Mouse (Mus musculus): ENCODE measurements around the gene Frmpd2. TPM values are rescaled to one million over a fixed set of nuclear protein-coding genes. Genes with fewer than 3 reads are reported as not detected.
A peak's percentile ranks its signal among the peaks of the same experiment; 100 is the strongest.

Frmpd2 gene
- total and polyA plus RNA-seq, 3 experiments: 0.11 TPM; not detected in 2

GRCm38 (mm10) chr14:33446561-33447023, 24.9 kb upstream of the Frmpd2 start:
- H3K36me3 ChIP-seq (replicated peaks): no peaks in the 10 kb centered on the region
- no peak for ATAC-seq (ENCODE audit: extremely low read depth, insufficient number of reproducible peaks, low FRiP score, poor library complexity, severe bottlenecking)
- H3K27me3 ChIP-seq (ENCODE audit: insufficient read depth, low read length): peaks cover 5% of the 10 kb centered on the region; the same call in 1 of the 2 replicates
- no peaks in the 10 kb centered on the region for H3K9me3 ChIP-seq (replicated peaks)
- TF ChIP-seq GATA2 (IDR thresholded peaks at IDR 0.05; ENCODE audit: borderline replicate concordance, low read depth, low read length) (no peak), GATA1 (IDR thresholded peaks at IDR 0.05; ENCODE audit: borderline replicate concordance, low read length) (no peak), TAL1 (conservative IDR thresholded peaks at IDR 0.05; ENCODE audit: low read depth, low read length) (no peak), POLR2AphosphoS5 (IDR thresholded peaks at IDR 0.05; ENCODE audit: insufficient replicate concordance, low read depth, low read length) (no peak), CTCF (IDR thresholded peaks at IDR 0.05; ENCODE audit: low read depth, low read length) (no peak)
- peak overlapping the region; percentile 89 for H3K4me3 ChIP-seq (ENCODE audit: low read depth, low read length)
- peak; percentile 34 for DNase-seq (ENCODE audit: low spot score)
- H3K4me1 ChIP-seq (ENCODE audit: insufficient read depth, low read depth, low read length): peaks cover 6% of the 10 kb centered on the region

GRCm38 (mm10) chr14:33447027-33447569, 24.4 kb upstream of the Frmpd2 start, which contains the start of gene Mapk8:
Gene Mapk8 (minus strand): TSS chr14:33447158.
- peak; percentile 87 for ATAC-seq (ENCODE audit: extremely low read depth, insufficient number of reproducible peaks, low FRiP score, poor library complexity, severe bottlenecking)
- Histone ChIP-seq H3K4me3 (ENCODE audit: low read depth, low read length) (peak within 1 kb of the TSS; percentile 89), H3K9me3 (replicated peaks) (no peaks in the 10 kb centered on the region), H3K27me3 (ENCODE audit: insufficient read depth, low read length) (peaks cover 7% of the 10 kb centered on the region; the same call in 1 of the 2 replicates), H3K4me1 (ENCODE audit: insufficient read depth, low read depth, low read length) (peaks cover 6% of the 10 kb centered on the region), H3K36me3 (replicated peaks) (no peaks in the 10 kb centered on the region)
- DNase-seq (ENCODE audit: low spot score): peak; percentile 93
- TF ChIP-seq GATA2 (IDR thresholded peaks at IDR 0.05; ENCODE audit: borderline replicate concordance, low read depth, low read length) (no peak), CTCF (IDR thresholded peaks at IDR 0.05; ENCODE audit: low read depth, low read length) (no peak), POLR2AphosphoS5 (IDR thresholded peaks at IDR 0.05; ENCODE audit: insufficient replicate concordance, low read depth, low read length) (no peak), TAL1 (conservative IDR thresholded peaks at IDR 0.05; ENCODE audit: low read depth, low read length) (no peak), GATA1 (IDR thresholded peaks at IDR 0.05; ENCODE audit: borderline replicate concordance, low read length) (no peak)

GRCm38 (mm10) chr14:33448276-33448675, 23.2 kb upstream of the Frmpd2 start:
- H3K27me3 ChIP-seq (ENCODE audit: insufficient read depth, low read length): peaks cover 7% of the 10 kb centered on the region; the same call in 1 of the 2 replicates
- DNase-seq (ENCODE audit: low spot score): no peak
- TF ChIP-seq TAL1 (conservative IDR thresholded peaks at IDR 0.05; ENCODE audit: low read depth, low read length) (no peak), GATA1 (IDR thresholded peaks at IDR 0.05; ENCODE audit: borderline replicate concordance, low read length) (no peak), POLR2AphosphoS5 (IDR thresholded peaks at IDR 0.05; ENCODE audit: insufficient replicate concordance, low read depth, low read length) (no peak), GATA2 (IDR thresholded peaks at IDR 0.05; ENCODE audit: borderline replicate concordance, low read depth, low read length) (no peak), CTCF (IDR thresholded peaks at IDR 0.05; ENCODE audit: low read depth, low read length) (no peak)
- H3K4me1 ChIP-seq (ENCODE audit: insufficient read depth, low read depth, low read length): peaks cover 6% of the 10 kb centered on the region
- H3K36me3 ChIP-seq (replicated peaks): no peaks in the 10 kb centered on the region
- no peaks in the 10 kb centered on the region for H3K9me3 ChIP-seq (replicated peaks)
- no peak for ATAC-seq (ENCODE audit: extremely low read depth, insufficient number of reproducible peaks, low FRiP score, poor library complexity, severe bottlenecking)
- no peak overlapping the region for H3K4me3 ChIP-seq (ENCODE audit: low read depth, low read length)

- no peak for TF ChIP-seq GATA1 (IDR thresholded peaks at IDR 0.05; ENCODE audit: borderline replicate concordance, low read length)
- no peak for TF ChIP-seq GATA2 (IDR thresholded peaks at IDR 0.05; ENCODE audit: borderline replicate concordance, low read depth, low read length)
- no peak for TF ChIP-seq CTCF (IDR thresholded peaks at IDR 0.05; ENCODE audit: low read depth, low read length)
- TF ChIP-seq TAL1 (conservative IDR thresholded peaks at IDR 0.05; ENCODE audit: low read depth, low read length): no peak
- no peak for TF ChIP-seq POLR2AphosphoS5 (IDR thresholded peaks at IDR 0.05; ENCODE audit: insufficient replicate concordance, low read depth, low read length)
- Histone ChIP-seq H3K9me3 (replicated peaks) (no peaks in the 10 kb centered on the region), H3K27me3 (ENCODE audit: insufficient read depth, low read length) (peaks cover 7% of the 10 kb centered on the region; the same call in 1 of the 2 replicates), H3K4me1 (ENCODE audit: insufficient read depth, low read depth, low read length) (peaks cover 4% of the 10 kb centered on the region), H3K36me3 (replicated peaks) (no peaks in the 10 kb centered on the region), H3K4me3 (ENCODE audit: low read depth, low read length) (no peak overlapping the region)
- no peak for ATAC-seq (ENCODE audit: extremely low read depth, insufficient number of reproducible peaks, low FRiP score, poor library complexity, severe bottlenecking)
- DNase-seq (ENCODE audit: low spot score): no peak
Measured at GRCm38 (mm10) chr14:33449296-33449840, 22.1 kb upstream of the Frmpd2 start.

- Histone ChIP-seq H3K4me3 (ENCODE audit: low read depth, low read length) (no peak overlapping the region), H3K36me3 (replicated peaks) (no peaks in the 10 kb centered on the region), H3K27me3 (ENCODE audit: insufficient read depth, low read length) (peaks cover 7% of the 10 kb centered on the region; the same call in 1 of the 2 replicates), H3K4me1 (ENCODE audit: insufficient read depth, low read depth, low read length) (peaks cover 4% of the 10 kb centered on the region), H3K9me3 (replicated peaks) (no peaks in the 10 kb centered on the region)
- TF ChIP-seq GATA2 (IDR thresholded peaks at IDR 0.05; ENCODE audit: borderline replicate concordance, low read depth, low read length): no peak
- TF ChIP-seq CTCF (IDR thresholded peaks at IDR 0.05; ENCODE audit: low read depth, low read length): no peak
- no peak for TF ChIP-seq POLR2AphosphoS5 (IDR thresholded peaks at IDR 0.05; ENCODE audit: insufficient replicate concordance, low read depth, low read length)
- no peak for DNase-seq (ENCODE audit: low spot score)
- ATAC-seq (ENCODE audit: extremely low read depth, insufficient number of reproducible peaks, low FRiP score, poor library complexity, severe bottlenecking): no peak
Measured at GRCm38 (mm10) chr14:33450331-33450730, 21.2 kb upstream of the Frmpd2 start.

GRCm38 (mm10) chr14:33463658-33464057, 7.8 kb upstream of the Frmpd2 start:
- no peaks in the 10 kb centered on the region for H3K27me3 ChIP-seq (ENCODE audit: insufficient read depth, low read length)
- H3K36me3 ChIP-seq (replicated peaks): no peaks in the 10 kb centered on the region
- H3K4me1 ChIP-seq (ENCODE audit: insufficient read depth, low read depth, low read length): no peaks in the 10 kb centered on the region
- DNase-seq (ENCODE audit: low spot score) (no peak), ATAC-seq (ENCODE audit: extremely low read depth, insufficient number of reproducible peaks, low FRiP score, poor library complexity, severe bottlenecking) (no peak)
- no peak for TF ChIP-seq POLR2AphosphoS5 (IDR thresholded peaks at IDR 0.05; ENCODE audit: insufficient replicate concordance, low read depth, low read length)
- TF ChIP-seq CTCF (IDR thresholded peaks at IDR 0.05; ENCODE audit: low read depth, low read length): no peak
- no peak for TF ChIP-seq GATA1 (IDR thresholded peaks at IDR 0.05; ENCODE audit: borderline replicate concordance, low read length)
- TF ChIP-seq GATA2 (IDR thresholded peaks at IDR 0.05; ENCODE audit: borderline replicate concordance, low read depth, low read length): no peak
- no peak for TF ChIP-seq TAL1 (conservative IDR thresholded peaks at IDR 0.05; ENCODE audit: low read depth, low read length)
- no peak overlapping the region for H3K4me3 ChIP-seq (ENCODE audit: low read depth, low read length)
- no peaks in the 10 kb centered on the region for H3K9me3 ChIP-seq (replicated peaks)
